Mouse (Mus musculus): Measurements from ENCODE around the gene Crxos.

The Crxos gene

DNA sequence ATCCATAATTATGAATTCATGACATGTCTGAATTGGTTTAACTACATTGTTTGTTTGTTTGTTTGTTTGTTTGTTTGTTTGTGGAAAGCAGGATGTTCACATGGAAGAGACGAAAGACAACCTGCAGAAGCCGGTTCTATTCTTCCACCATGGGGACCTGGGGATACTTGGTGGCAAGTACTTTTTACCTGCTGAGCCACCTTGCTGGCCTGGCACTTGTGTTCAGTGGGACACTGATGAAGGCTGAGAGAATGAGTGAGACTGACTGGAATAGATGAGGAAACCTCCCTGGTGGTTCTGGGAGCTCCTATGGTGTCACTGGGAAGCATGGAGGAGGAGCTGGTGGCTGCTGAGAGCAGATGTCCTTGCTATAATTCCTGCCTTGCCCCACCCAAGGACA, at the start of gene Crxos:
TSS of gene Crxos (plus strand) at position 301 of the 400 bp plus-strand sequence.
- Histone ChIP-seq H3K27me3 (ENCODE audit: insufficient read depth, low read length) (0 out of 2 replicates have a peak, but pooled peaks cover 3% of the 10 kb centered on the region), H3K4me3 (replicated peaks; ENCODE audit: low read length) (no peak within 1 kb of the TSS), H3K4me1 (replicated peaks; ENCODE audit: low read depth, low read length) (peaks cover 6% of the 10 kb centered on the region; the same call in 1 of the 2 replicates), H3K36me3 (ENCODE audit: insufficient read depth, low read length) (no peaks in the 10 kb centered on the region), H3K9me3 (ENCODE audit: low read length) (peaks cover 6% of the 10 kb centered on the region; the same call in 1 of the 2 replicates)
- TF ChIP-seq CTCF (conservative IDR thresholded peaks at IDR 0.05; ENCODE audit: low read length) (no peak), NANOG (IDR thresholded peaks at IDR 0.05; ENCODE audit: borderline replicate concordance, low read length) (no peak), POU5F1 (IDR thresholded peaks at IDR 0.05; ENCODE audit: borderline replicate concordance, low read length) (no peak)

DNA sequence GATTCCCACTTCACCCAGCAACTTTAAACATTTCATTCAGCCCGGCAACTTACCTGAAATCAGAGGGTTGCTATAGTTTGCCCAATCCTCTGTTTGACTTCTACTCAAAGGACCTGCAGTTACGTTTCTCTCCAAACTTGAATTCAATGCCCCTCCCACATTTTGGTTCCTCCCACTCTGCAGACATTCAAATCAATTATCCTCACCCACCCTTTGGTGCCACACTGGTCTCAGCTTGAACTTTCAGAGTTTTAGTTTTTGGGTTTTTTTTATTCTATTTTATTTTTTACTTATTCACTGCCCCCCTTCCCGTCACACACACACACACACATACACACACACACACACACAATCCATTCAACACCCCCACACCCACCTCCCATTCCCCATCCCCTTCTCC, 42.8 kb upstream of the Crxos start, which contains the start of gene Obox6:
TSS of gene Obox6 (minus strand) at position 101 of the 400 bp plus-strand sequence.
- TF ChIP-seq POU5F1 (IDR thresholded peaks at IDR 0.05; ENCODE audit: borderline replicate concordance, low read length) (no peak), CTCF (conservative IDR thresholded peaks at IDR 0.05; ENCODE audit: low read length) (no peak), NANOG (IDR thresholded peaks at IDR 0.05; ENCODE audit: borderline replicate concordance, low read length) (no peak)

DNA sequence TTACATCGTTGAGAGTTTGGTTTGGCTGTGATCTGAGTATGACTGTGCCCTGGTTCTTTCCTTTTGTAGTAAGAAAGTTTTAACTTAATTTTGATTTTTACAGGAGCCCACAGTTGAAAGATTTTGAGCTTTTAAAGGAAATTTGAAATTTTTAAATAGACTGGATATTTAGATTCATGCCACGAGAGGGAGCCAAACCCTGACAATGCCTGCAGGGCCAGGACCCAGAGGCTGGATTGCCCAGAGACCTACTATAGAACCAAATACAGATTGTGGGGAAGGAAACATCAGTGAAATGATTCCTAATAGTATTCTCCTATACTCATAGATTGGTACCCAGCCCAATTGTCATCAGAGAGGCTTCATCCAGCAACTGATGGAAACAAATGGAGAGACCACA, 22.8 kb upstream of the Crxos start:
- Histone ChIP-seq H3K4me1 (replicated peaks; ENCODE audit: low read depth, low read length) (no peaks in the 10 kb centered on the region), H3K36me3 (ENCODE audit: insufficient read depth, low read length) (no peaks in the 10 kb centered on the region), H3K4me3 (replicated peaks; ENCODE audit: low read length) (no peak overlapping the region), H3K27me3 (ENCODE audit: insufficient read depth, low read length) (no peaks in the 10 kb centered on the region), H3K9me3 (ENCODE audit: low read length) (peaks cover 7% of the 10 kb centered on the region; the same call in 1 of the 2 replicates)
- TF ChIP-seq POU5F1 (IDR thresholded peaks at IDR 0.05; ENCODE audit: borderline replicate concordance, low read length) = no peak
- TF ChIP-seq CTCF (conservative IDR thresholded peaks at IDR 0.05; ENCODE audit: low read length) = peak; percentile 29
- TF ChIP-seq NANOG (IDR thresholded peaks at IDR 0.05; ENCODE audit: borderline replicate concordance, low read length) = no peak

More for the DNA sequence above, 42.8 kb upstream of the Crxos start, which contains the start of gene Obox6:
- Histone ChIP-seq H3K4me3 (replicated peaks; ENCODE audit: low read length) (no peak within 1 kb of the TSS), H3K4me1 (replicated peaks; ENCODE audit: low read depth, low read length) (no peaks in the 10 kb centered on the region), H3K36me3 (ENCODE audit: insufficient read depth, low read length) (no peaks in the 10 kb centered on the region), H3K9me3 (ENCODE audit: low read length) (no peaks in the 10 kb centered on the region), H3K27me3 (ENCODE audit: insufficient read depth, low read length) (no peaks in the 10 kb centered on the region)

DNA sequence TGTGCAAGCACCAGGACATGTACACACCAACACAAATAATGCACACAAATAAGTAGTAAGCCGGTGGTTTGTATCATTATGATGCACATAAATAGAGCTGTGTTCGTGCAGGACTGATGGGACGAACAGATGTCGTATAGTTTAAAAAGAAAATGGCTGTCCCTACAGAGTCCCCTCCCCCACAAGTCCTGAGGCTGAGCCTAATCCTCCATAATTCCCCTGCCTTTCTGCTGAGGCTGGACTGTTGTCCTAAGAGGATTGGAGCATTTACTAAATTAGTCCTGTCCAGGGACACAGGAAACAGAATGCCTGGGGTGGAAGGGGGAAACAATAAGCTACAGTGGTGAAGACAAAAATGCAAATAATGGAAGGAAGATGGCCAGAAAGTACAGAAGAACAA, 18.3 kb upstream of the Crxos start:
- Histone ChIP-seq H3K4me3 (replicated peaks; ENCODE audit: low read length) (no peak overlapping the region), H3K27me3 (ENCODE audit: insufficient read depth, low read length) (no peaks in the 10 kb centered on the region), H3K9me3 (ENCODE audit: low read length) (no peaks in the 10 kb centered on the region), H3K4me1 (replicated peaks; ENCODE audit: low read depth, low read length) (no peaks in the 10 kb centered on the region), H3K36me3 (ENCODE audit: insufficient read depth, low read length) (no peaks in the 10 kb centered on the region)
- TF ChIP-seq POU5F1 (IDR thresholded peaks at IDR 0.05; ENCODE audit: borderline replicate concordance, low read length) (no peak), NANOG (IDR thresholded peaks at IDR 0.05; ENCODE audit: borderline replicate concordance, low read length) (no peak)

DNA sequence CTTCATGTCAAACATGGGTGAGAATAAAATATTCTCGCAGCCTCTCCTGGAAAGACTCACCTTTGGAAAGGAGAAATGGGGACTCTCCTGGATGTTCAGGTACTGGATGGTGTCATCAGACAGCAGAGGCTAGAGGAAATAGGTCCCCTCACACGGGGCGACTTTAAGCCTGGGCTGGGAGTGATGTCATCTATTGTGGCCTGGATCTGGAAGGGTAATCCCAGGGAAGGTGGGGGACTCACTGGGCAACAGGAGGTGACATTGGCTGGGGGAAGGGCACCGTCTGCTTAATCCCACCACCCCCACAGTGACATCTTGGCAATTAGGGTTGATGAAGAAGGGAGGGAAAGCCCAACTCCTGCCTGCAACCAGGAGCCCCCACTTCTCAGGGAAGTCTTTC, 2.7 kb upstream of the Crxos start, which contains the start of gene Crx:
TSS of gene Crx (minus strand) at position 213 of the 400 bp plus-strand sequence.
- H3K4me1 ChIP-seq (replicated peaks; ENCODE audit: low read depth, low read length) = peaks cover 12% of the 10 kb centered on the region
- no peaks in the 10 kb centered on the region for H3K36me3 ChIP-seq (ENCODE audit: insufficient read depth, low read length)
- TF ChIP-seq NANOG (IDR thresholded peaks at IDR 0.05; ENCODE audit: borderline replicate concordance, low read length) = no peak
- TF ChIP-seq POU5F1 (IDR thresholded peaks at IDR 0.05; ENCODE audit: borderline replicate concordance, low read length) = no peak
- no peak for TF ChIP-seq CTCF (conservative IDR thresholded peaks at IDR 0.05; ENCODE audit: low read length)

DNA sequence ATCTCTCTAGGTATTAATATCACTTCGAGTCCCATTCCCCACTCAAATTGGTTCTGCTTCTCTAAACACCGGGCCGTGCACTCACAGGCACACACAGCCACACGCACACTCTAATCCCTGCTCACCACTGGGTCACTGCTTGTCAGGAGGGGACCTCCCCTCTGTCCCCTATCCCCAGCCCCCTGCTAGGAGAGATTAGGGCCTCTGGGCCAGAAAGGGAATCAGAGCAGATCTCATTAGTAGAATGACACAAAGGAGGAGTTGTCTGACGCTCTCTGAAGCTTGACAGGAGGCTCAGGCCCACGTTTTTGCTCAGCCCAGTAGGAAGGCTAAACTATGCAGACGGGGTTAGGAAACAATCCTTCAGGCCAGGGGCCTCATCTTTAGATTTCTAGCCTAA, 1.0 kb upstream of the Crxos start:
- Histone ChIP-seq H3K4me1 (replicated peaks; ENCODE audit: low read depth, low read length) (peaks cover 6% of the 10 kb centered on the region; the same call in 1 of the 2 replicates), H3K36me3 (ENCODE audit: insufficient read depth, low read length) (no peaks in the 10 kb centered on the region), H3K4me3 (replicated peaks; ENCODE audit: low read length) (no peak overlapping the region), H3K9me3 (ENCODE audit: low read length) (peaks cover 6% of the 10 kb centered on the region; the same call in 1 of the 2 replicates), H3K27me3 (ENCODE audit: insufficient read depth, low read length) (0 out of 2 replicates have a peak, but pooled peaks cover 3% of the 10 kb centered on the region)
- TF ChIP-seq POU5F1 (IDR thresholded peaks at IDR 0.05; ENCODE audit: borderline replicate concordance, low read length) = no peak
- TF ChIP-seq NANOG (IDR thresholded peaks at IDR 0.05; ENCODE audit: borderline replicate concordance, low read length) = no peak
- no peak for TF ChIP-seq CTCF (conservative IDR thresholded peaks at IDR 0.05; ENCODE audit: low read length)

More for the DNA sequence above, 2.7 kb upstream of the Crxos start, which contains the start of gene Crx:
- Histone ChIP-seq H3K27me3 (ENCODE audit: insufficient read depth, low read length) (0 out of 2 replicates have a peak, but pooled peaks cover 3% of the 10 kb centered on the region), H3K4me3 (replicated peaks; ENCODE audit: low read length) (no peak within 1 kb of the TSS), H3K9me3 (ENCODE audit: low read length) (peaks cover 6% of the 10 kb centered on the region; the same call in 1 of the 2 replicates)

DNA sequence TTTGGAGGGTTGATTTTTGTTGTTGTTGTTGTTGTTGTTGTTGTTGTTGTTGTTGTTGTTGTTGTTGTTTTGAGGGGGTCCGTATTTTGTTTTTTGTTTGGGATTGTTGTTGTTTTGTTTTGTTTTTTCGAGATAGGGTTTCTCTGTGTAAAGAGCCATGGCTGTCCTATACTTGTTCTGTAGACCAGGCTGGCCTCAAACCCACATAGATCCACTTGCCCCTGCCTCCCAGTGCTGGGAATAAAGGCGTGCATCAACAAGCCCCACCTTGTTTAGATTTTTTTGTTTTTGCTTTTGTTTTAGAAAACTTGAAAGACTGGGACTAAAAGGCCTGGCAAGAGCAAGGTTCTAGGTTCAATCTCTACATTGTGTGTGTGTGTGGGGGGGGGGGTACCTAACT, 586 bp upstream of the Crxos start:
- peaks cover 6% of the 10 kb centered on the region; the same call in 1 of the 2 replicates for H3K9me3 ChIP-seq (ENCODE audit: low read length)
- H3K27me3 ChIP-seq (ENCODE audit: insufficient read depth, low read length) = 0 out of 2 replicates have a peak, but pooled peaks cover 3% of the 10 kb centered on the region
- TF ChIP-seq NANOG (IDR thresholded peaks at IDR 0.05; ENCODE audit: borderline replicate concordance, low read length) = no peak
- no peak for TF ChIP-seq POU5F1 (IDR thresholded peaks at IDR 0.05; ENCODE audit: borderline replicate concordance, low read length)
- no peak for TF ChIP-seq CTCF (conservative IDR thresholded peaks at IDR 0.05; ENCODE audit: low read length)
- peaks cover 6% of the 10 kb centered on the region; the same call in 1 of the 2 replicates for H3K4me1 ChIP-seq (replicated peaks; ENCODE audit: low read depth, low read length)
- no peak overlapping the region for H3K4me3 ChIP-seq (replicated peaks; ENCODE audit: low read length)
- no peaks in the 10 kb centered on the region for H3K36me3 ChIP-seq (ENCODE audit: insufficient read depth, low read length)

DNA sequence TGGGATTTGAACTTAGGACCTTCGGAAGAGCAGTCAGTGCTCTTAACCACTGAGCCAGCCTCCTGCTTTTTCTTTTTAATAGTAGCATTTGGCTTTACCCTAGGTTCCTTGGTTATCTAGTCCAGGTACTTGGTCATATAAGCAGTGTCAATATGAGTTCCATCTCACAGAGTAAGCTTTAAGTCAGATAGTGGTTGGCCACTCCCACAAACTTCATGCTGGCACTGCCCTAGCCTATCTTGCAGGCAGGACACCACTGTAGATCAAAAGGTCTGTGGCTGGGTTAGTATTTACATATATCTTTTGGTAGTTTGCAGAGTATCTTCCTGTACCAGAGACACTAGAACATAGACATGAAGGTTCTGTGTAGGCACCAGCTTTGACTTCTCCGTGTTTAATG, 1.7 kb downstream of the Crxos start:
- Histone ChIP-seq H3K4me1 (replicated peaks; ENCODE audit: low read depth, low read length) (peaks cover 6% of the 10 kb centered on the region; the same call in 1 of the 2 replicates), H3K27me3 (ENCODE audit: insufficient read depth, low read length) (0 out of 2 replicates have a peak, but pooled peaks cover 3% of the 10 kb centered on the region), H3K9me3 (ENCODE audit: low read length) (peaks cover 6% of the 10 kb centered on the region; the same call in 1 of the 2 replicates), H3K4me3 (replicated peaks; ENCODE audit: low read length) (no peak overlapping the region), H3K36me3 (ENCODE audit: insufficient read depth, low read length) (no peaks in the 10 kb centered on the region)
- TF ChIP-seq NANOG (IDR thresholded peaks at IDR 0.05; ENCODE audit: borderline replicate concordance, low read length) = no peak
- no peak for TF ChIP-seq CTCF (conservative IDR thresholded peaks at IDR 0.05; ENCODE audit: low read length)
- no peak for TF ChIP-seq POU5F1 (IDR thresholded peaks at IDR 0.05; ENCODE audit: borderline replicate concordance, low read length)

All from E14TG2a.4 (cell line).